Mouse (Mus musculus) kidney, postnatal 0 days (tissue): Measurements from ENCODE around the gene Atxn3. TPM values are rescaled to one million over a fixed set of nuclear protein-coding genes. Genes with fewer than 3 reads are reported as not detected.
"Not testable (repeated sequence)": the region's sequence is repeated elsewhere in the genome, so short reads cannot be mapped to it uniquely, and the experiment has no call there.

Experiments used
- ATAC-seq: fragments of 200-750 bp; cut with Nextera tagmentation; replicated peaks from 2 replicates; pipeline ENCODE4 v1.8.0; 2017; ENCODE audit warnings: low read depth, moderate number of reproducible peaks, moderate TSS enrichment, moderate library complexity; ENCODE audit not compliant: low FRiP score
- DNase-seq: peaks from one replicate; pipeline ENCODE4 v3.0.0-alpha.2; 2016; ENCODE audit warnings: low spot score
- H3K27ac ChIP-seq: fragments of 300-500 bp; sonication (generic); 2 replicates; pipeline ENCODE4 v1.5.1; 2014; ENCODE audit warnings: mild to moderate bottlenecking
- H3K27me3 ChIP-seq: fragments of 300-500 bp; sonication (generic); 2 replicates; pipeline ENCODE4 v1.6.1; 2014; ENCODE audit warnings: low read length, mixed read lengths; ENCODE audit not compliant: insufficient read depth
- H3K36me3 ChIP-seq: fragments of 300-500 bp; sonication (generic); 2 replicates; pipeline ENCODE4 v1.6.1; 2014; ENCODE audit warnings: low read length, mixed read lengths; ENCODE audit not compliant: insufficient read depth
- H3K4me1 ChIP-seq: fragments of 300-500 bp; sonication (generic); replicated peaks from 2 replicates; pipeline ENCODE4 v1.6.1; 2014; ENCODE audit warnings: antibody characterized with exemption, low read length, mixed read lengths; ENCODE audit not compliant: insufficient read depth
- H3K4me2 ChIP-seq: fragments of 300-500 bp; sonication (generic); 2 replicates; pipeline ENCODE4 v1.6.1; 2014; ENCODE audit warnings: mild to moderate bottlenecking, low read length, moderate library complexity, mixed read lengths
- H3K4me3 ChIP-seq: fragments of 300-500 bp; sonication (generic); replicated peaks from 2 replicates; pipeline ENCODE4 v1.5.1; 2014; ENCODE audit warnings: low read depth, low read length
- H3K9ac ChIP-seq: fragments of 300-500 bp; sonication (generic); 2 replicates; pipeline ENCODE4 v1.6.1; 2014; ENCODE audit warnings: low read depth, low read length
- H3K9me3 ChIP-seq: fragments of 300-500 bp; sonication (generic); replicated peaks from 2 replicates; pipeline ENCODE4 v1.6.1; 2016; ENCODE audit warnings: low read length, inconsistent platforms, mixed read lengths
- CTCF ChIP-seq: IDR thresholded peaks from 2 replicates; pipeline ENCODE4 v1.5.1; 2016; ENCODE audit warnings: antibody characterized with exemption, low read depth, mild to moderate bottlenecking, moderate library complexity
- WGBS: fragments of 180-500 bp; shearing (Covaris S2); extraction: QIAGEN DNeasy Blood & Tissue Kit; methylation state at CpG from one replicate; pipeline ENCODE4 v1.1.7; 2014; 5-methylcytosine and 5-hydroxymethylcytosine counted together
- polyA plus RNA-seq: library from polyadenylated mRNA; unstranded; fragments of >200 nt; fragmentation: Nextera tagmentation; extraction: Ambion mirVana; gene quantifications from 2 replicates; pipeline ENCODE4 v1.2.1, GENCODE M21; 2015

Atxn3 gene
- polyA plus RNA-seq, 1 experiment from 2014 or later: 13.9 TPM

DNA sequence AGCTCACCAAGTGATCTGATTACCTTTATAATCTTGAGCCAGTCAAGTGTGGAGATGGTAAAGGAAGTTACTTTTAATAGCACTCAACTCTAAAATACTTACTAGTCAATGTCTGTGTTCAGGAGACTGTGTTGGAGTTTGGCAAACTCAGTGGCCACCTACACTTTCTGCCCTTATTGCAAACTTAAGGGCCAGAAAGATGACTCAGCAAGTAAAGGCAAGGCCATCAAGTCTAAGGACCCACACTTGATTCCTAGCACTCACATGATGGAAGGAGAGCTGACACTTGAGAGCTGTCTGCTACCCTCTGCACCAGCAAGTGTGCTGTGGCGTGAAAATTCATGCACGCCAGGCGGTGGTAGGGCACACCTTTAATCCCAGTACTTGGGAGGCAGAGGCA lies 14.2 kb upstream of the Atxn3 start:
- Histone ChIP-seq H3K9me3 (no peaks in the 10 kb centered on the region), H3K27me3 (no peaks in the 10 kb centered on the region), H3K4me1 (0 out of 2 replicates have a peak, but pooled peaks cover 8% of the 10 kb centered on the region), H3K9ac (no peak overlapping the region), H3K4me2 (no peak overlapping the region), H3K27ac (no peak overlapping the region), H3K4me3 (no peak overlapping the region), H3K36me3 (peaks cover 5% of the 10 kb centered on the region; the same call in 1 of the 2 replicates)
- no peak for ATAC-seq
- TF ChIP-seq CTCF: no peak
- no peak for DNase-seq
- 92% methylated on average over 3 of the region's 3 CpGs for WGBS

- H3K27me3 ChIP-seq: no peaks in the 10 kb centered on the region
- DNase-seq: no peak
- no peak overlapping the region for H3K4me2 ChIP-seq
- H3K9ac ChIP-seq: no peak overlapping the region
- H3K27ac ChIP-seq: no peak overlapping the region
- H3K4me3 ChIP-seq: no peak overlapping the region
- no peak for ATAC-seq
- H3K9me3 ChIP-seq: no peaks in the 10 kb centered on the region
- TF ChIP-seq CTCF: no peak
- no peaks in the 10 kb centered on the region for H3K4me1 ChIP-seq
- WGBS: 95% methylated on average over 2 of the region's 2 CpGs
- H3K36me3 ChIP-seq: peaks cover 5% of the 10 kb centered on the region; the same call in 1 of the 2 replicates
Observed at GRCm38 (mm10) chr12:101971311-101971710, 13.3 kb upstream of the Atxn3 start.

GRCm38 (mm10) chr12:101958960-101959780 lies 1.1 kb upstream of the Atxn3 start:
- WGBS: 88% methylated on average over 5 of the region's 5 CpGs
- not testable (repeated sequence) for H3K4me3 ChIP-seq, DNase-seq, H3K9me3 ChIP-seq, ATAC-seq, H3K27me3 ChIP-seq, H3K4me1 ChIP-seq, H3K9ac ChIP-seq, H3K36me3 ChIP-seq
- peak overlapping the region; percentile 13; the same call in 1 of the 2 replicates for H3K27ac ChIP-seq
- peak overlapping the region; percentile 47 for H3K4me2 ChIP-seq

DNA sequence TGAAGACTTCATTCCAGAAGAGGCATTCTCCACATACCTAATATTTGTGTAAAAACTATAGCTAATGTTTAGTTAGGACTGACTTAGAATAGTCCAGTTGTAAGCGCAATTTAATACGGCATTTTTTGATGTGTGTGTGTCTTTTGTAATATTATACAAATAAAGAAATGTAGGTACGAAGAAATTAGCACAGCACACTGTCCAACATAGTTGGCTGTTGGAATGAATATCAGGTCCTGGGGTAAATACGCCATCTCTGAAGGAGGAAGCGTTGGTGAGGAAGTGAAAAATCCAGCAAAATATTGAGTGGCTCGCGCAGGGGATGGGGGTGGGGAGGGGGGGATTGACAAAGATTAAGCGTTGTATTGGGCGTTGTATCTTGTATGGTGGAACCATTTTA lies 510 bp upstream of the Atxn3 start:
- 0 out of 2 replicates have a peak overlapping the region, but pooled peaks have one; percentile 27 for H3K9ac ChIP-seq
- no peaks in the 10 kb centered on the region for H3K9me3 ChIP-seq
- H3K27ac ChIP-seq: peak overlapping the region; percentile 13; the same call in 1 of the 2 replicates
- H3K4me1 ChIP-seq: no peaks in the 10 kb centered on the region
- H3K4me3 ChIP-seq: peak overlapping the region; percentile 22
- peak overlapping the region; percentile 47 for H3K4me2 ChIP-seq
- ATAC-seq (no peak), DNase-seq (no peak)
- H3K27me3 ChIP-seq: no peaks in the 10 kb centered on the region
- 51% methylated on average over 9 of the region's 9 CpGs for WGBS
- H3K36me3 ChIP-seq: no peaks in the 10 kb centered on the region
- TF ChIP-seq CTCF: no peak

DNA sequence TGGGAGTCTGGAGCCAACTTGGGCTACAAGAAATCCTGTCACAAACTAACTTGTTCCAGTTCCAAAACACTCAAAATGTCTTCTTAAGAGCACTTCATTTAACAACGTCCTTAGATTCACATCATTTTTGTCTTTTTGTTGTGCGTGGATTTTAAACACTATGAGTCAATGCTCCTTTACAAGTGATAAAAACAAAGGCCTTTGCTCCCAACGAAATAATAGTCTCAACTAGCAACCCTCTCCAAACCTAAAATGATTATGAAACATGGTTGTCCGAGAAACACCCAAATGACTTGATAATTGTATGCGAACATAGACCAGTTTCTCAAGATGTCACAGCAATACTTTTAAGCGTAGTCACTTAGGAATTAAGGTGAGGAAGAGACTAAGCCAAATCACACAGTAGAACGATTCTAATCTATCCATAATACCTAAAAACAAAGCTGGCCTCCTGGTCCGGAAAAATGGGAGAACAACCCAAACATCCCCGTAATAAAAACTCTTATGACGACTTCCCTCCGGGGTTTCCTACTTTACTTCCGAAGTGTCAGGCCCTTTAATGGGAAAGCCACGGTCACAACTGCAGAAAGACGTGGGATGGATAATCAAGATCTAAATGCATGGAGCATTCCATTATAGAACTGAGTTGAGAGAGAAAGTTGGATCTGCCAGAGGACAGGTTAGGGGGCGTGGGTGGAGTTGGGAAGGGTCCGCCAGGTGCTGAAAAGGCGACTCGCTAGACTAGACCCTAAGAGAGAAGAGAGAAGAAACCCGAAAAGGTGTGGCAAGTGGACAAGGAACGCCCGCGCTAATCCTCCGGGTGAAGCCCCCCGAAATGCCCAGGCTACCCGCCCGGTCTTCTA lies 736 bp downstream of the Atxn3 start:
- H3K4me3 ChIP-seq: peak overlapping the region; percentile 81
- no peak for ATAC-seq
- 16% methylated on average over 23 of the region's 26 CpGs for WGBS
- no peaks in the 10 kb centered on the region for H3K27me3 ChIP-seq
- no peaks in the 10 kb centered on the region for H3K36me3 ChIP-seq
- H3K4me2 ChIP-seq: peak overlapping the region; percentile 64
- H3K4me1 ChIP-seq: no peaks in the 10 kb centered on the region
- no peaks in the 10 kb centered on the region for H3K9me3 ChIP-seq
- peak; percentile 43 for DNase-seq
- TF ChIP-seq CTCF: no peak
- peak overlapping the region; percentile 81 for H3K9ac ChIP-seq
- peak overlapping the region; percentile 71; the same call in 1 of the 2 replicates for H3K27ac ChIP-seq

DNA sequence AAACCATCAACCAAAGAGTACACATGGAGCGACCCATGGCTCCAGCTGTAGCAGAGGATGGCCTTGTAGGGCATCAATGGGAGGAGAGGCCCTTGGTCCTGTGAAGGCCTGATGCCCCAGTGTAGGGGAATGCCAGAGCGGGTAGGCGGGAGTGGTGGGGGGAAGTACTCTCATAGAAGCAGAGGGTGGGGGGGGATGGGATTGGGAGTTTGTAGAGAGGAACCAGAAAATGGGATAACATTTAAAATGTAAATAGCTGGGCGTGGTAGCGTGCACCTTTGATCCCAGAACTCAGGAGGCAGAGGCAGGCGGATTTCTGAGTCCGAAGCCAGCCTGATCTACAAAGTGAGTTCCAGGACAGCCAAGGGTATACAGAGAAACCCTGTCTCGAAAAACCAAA lies 2.2 kb downstream of the Atxn3 start:
- not testable (repeated sequence) for H3K36me3 ChIP-seq, DNase-seq, H3K4me1 ChIP-seq, H3K9me3 ChIP-seq, ATAC-seq, H3K4me2 ChIP-seq, H3K4me3 ChIP-seq, H3K9ac ChIP-seq, H3K27me3 ChIP-seq, H3K27ac ChIP-seq
- 93% methylated on average over 8 of the region's 8 CpGs for WGBS
